Mouse (Mus musculus) testis, adult 2 months (tissue): ENCODE results near the gene Dpp6. TPM values are rescaled to one million over a fixed set of nuclear protein-coding genes. Genes with fewer than 3 reads are reported as not detected.

Experiments
- H3K27ac ChIP-seq: fragments of 200-500 bp; 2 replicates; pipeline ENCODE4 v1.5.1; 2012; ENCODE audit warnings: low read depth, low read length; ENCODE audit not compliant: control insufficient read depth, insufficient read depth
- H3K27me3 ChIP-seq: fragments of 200-500 bp; 2 replicates; pipeline ENCODE4 v1.6.1; 2012; ENCODE audit warnings: mild to moderate bottlenecking, low read length, moderate library complexity; ENCODE audit not compliant: control insufficient read depth, insufficient read depth
- H3K36me3 ChIP-seq: fragments of 200-500 bp; 2 replicates; pipeline ENCODE4 v1.6.1; 2012; ENCODE audit warnings: mild to moderate bottlenecking, low read length; ENCODE audit not compliant: control insufficient read depth, insufficient read depth
- H3K4me1 ChIP-seq: fragments of 200-500 bp; 2 replicates; pipeline ENCODE4 v1.6.1; 2012; ENCODE audit warnings: low read length; ENCODE audit not compliant: control insufficient read depth, insufficient read depth
- H3K4me3 ChIP-seq: fragments of 200-500 bp; 2 replicates; pipeline ENCODE4 v1.5.1; 2012; ENCODE audit warnings: low read depth, mild to moderate bottlenecking, low read length, moderate library complexity, mixed read lengths; ENCODE audit not compliant: control insufficient read depth
- CTCF ChIP-seq: fragments of 200-500 bp; IDR thresholded peaks from 2 replicates; pipeline ENCODE4 v1.5.1; 2012; ENCODE audit warnings: low read depth, mild to moderate bottlenecking, inconsistent platforms, low read length, moderate library complexity; ENCODE audit not compliant: control insufficient read depth, insufficient read depth, insufficient replicate concordance
- POLR2A ChIP-seq: fragments of 200-500 bp; IDR thresholded peaks from 2 replicates; pipeline ENCODE4 v1.6.1; 2012; ENCODE audit warnings: low read depth, mild to moderate bottlenecking, inconsistent platforms, low read length, moderate library complexity; ENCODE audit not compliant: control insufficient read depth
- polyA plus RNA-seq: library from polyadenylated mRNA; depleted of rRNA; stranded (reverse); fragments of >200 nt; gene quantifications from 2 replicates; pipeline ENCODE4 v1.2.3, GENCODE M21; 2012

Gene Dpp6
- polyA plus RNA-seq, 1 experiment, result 8.3 TPM

DNA sequence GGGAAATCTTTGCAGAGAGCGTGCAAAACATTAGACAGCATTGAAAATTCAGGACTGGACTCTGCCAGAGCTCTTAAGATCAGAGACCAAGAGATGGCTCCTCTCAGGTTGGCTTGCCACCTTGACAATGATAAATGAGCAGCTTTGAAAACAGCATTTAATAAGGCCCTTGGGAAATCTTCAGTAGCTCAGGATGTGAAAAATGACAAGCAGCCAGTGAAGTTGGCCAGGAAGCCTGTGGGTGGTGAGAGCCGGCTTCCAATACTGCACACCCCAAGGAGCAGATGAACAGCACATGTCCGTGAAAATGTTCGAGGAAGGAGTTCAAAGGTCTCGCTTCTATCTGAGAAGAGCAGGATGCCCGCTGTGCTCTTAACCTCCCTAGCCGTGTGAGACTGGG lies 748.7 kb downstream of the Dpp6 start:
- Histone ChIP-seq H3K27ac (no peak overlapping the region), H3K4me3 (no peak overlapping the region), H3K36me3 (no peaks in the 10 kb centered on the region), H3K27me3 (no peaks in the 10 kb centered on the region), H3K4me1 (peaks cover 5% of the 10 kb centered on the region)
- TF ChIP-seq CTCF, result no peak
- TF ChIP-seq POLR2A, result no peak

DNA sequence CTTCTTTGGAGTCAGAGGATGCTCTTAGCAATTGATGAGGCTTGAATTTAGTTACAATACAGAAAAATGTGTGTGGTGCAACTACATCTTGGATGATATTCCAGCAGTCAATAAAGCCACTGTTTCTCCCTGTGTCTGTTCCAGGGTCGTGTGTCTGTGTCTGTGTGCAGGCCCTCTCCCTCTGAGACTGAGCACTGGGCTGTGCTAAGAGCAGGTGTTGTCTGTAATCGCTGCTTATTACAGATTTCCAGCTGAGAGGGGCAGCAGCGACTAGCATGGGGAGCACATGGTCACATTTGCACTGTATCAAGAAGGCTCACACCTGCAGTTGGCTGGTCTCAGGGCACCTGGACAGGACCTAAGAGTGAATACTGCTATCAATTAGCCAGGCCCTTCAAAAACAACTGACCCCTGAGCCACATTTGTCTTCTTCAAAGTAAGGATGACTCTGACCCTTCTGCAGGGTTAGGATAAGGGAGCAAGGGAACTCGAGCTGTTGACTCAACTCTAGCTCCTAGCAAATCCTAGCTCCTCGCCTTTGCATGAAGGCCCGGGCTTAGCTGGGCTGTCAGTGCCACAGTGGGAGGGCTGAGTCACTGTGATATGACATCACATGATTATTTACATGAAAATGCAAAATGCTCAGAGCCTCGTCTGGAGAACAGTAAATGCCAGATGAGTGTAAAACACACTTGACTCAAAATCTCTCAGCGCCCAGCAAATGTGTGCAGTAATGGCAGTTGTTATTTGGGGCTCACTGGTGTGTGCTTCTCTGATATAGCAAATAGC lies 771.2 kb downstream of the Dpp6 start:
- TF ChIP-seq CTCF (no peak), POLR2A (no peak)
- Histone ChIP-seq H3K27ac (no peak overlapping the region), H3K4me1 (no peaks in the 10 kb centered on the region), H3K27me3 (no peaks in the 10 kb centered on the region), H3K4me3 (no peak overlapping the region), H3K36me3 (no peaks in the 10 kb centered on the region)

DNA sequence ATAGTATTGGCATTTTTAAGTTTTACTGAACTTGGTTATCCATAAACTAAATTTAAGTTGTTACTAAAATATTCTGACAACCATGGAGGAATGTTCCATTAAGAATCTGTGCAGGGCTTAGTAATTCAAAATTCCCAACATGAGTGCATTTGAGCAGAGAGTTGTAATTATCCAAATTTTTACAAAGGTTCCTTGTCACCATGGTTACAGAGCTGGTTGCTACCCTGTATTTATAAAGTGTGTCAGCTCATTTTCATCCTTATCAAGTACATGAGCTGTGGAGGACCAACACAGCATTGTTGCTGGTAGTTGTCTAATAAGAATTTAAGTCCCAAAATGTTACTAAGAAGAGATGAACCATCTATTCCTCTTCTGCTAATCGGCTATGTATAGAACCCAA lies 787.1 kb downstream of the Dpp6 start:
- H3K4me1 ChIP-seq, result no peaks in the 10 kb centered on the region
- TF ChIP-seq CTCF (no peak), POLR2A (no peak)
- H3K4me3 ChIP-seq, result no peak overlapping the region
- H3K27ac ChIP-seq, result no peak overlapping the region
- no peaks in the 10 kb centered on the region for H3K36me3 ChIP-seq
- no peaks in the 10 kb centered on the region for H3K27me3 ChIP-seq

DNA sequence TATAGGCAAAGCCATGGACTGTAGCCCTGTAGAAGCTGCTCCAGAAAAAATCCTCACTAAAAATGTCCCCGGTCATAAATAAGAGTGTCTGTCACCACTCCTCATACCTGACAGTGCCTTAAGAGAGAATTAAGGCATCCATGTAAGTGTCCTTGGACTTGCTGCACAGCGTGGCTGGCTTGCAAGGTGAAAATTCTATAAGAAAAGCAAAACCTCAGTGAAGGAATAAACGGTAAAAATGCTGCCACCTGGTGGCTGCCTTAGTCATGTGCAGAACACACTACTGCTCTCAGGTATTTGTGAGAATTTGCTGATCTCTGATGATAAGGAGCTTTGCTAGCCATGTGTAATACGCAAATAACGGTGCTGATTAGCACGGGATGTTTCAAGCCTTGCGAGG lies 798.8 kb downstream of the Dpp6 start:
- Histone ChIP-seq H3K4me3 (no peak overlapping the region), H3K36me3 (no peaks in the 10 kb centered on the region), H3K27me3 (no peaks in the 10 kb centered on the region), H3K4me1 (no peaks in the 10 kb centered on the region), H3K27ac (no peak overlapping the region)
- no peak for TF ChIP-seq POLR2A
- TF ChIP-seq CTCF, result no peak

DNA sequence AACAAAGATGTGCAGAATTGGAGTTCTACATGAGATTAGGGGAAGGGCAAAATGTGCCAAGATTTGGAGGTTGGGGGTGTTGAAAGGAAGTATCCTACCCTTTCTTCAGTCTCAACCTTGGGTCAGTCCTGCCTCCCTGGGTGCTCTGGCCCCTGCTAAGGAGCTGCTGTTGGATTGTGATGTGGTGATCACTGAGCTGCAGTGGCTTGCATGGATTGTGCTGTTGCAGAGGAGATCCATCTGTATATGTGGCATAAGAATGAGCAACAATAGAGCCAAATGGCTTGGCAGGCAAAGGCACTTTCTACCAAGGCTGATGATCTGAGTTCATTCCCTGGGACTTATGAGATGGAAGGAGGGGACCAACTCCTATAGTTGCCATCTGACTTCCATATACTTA lies 804.8 kb downstream of the Dpp6 start:
- no peaks in the 10 kb centered on the region for H3K36me3 ChIP-seq
- H3K4me1 ChIP-seq, result peaks cover 2% of the 10 kb centered on the region; the same call in 1 of the 2 replicates
- H3K27me3 ChIP-seq, result no peaks in the 10 kb centered on the region
- no peak overlapping the region for H3K27ac ChIP-seq
- TF ChIP-seq POLR2A (no peak), CTCF (no peak)
- no peak overlapping the region for H3K4me3 ChIP-seq

DNA sequence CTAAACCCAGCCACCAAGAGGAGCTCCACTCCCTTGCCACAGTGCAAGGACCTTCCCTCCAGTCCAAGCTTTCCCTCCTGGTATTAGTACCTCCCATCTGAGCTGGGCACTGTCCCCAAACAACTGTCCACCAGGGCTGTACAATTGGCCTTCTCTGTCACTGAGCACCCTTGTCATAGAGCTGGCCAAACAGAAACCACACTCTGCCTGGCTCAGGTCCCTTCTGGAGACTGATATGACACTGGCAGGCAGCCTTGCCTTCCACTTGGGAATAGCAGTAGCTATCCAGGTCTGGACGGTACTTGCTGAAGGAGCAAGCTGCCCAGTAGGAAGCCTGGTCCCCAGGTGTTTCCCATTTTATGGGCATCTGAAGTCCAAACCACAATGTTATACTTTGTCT lies 806.9 kb downstream of the Dpp6 start:
- TF ChIP-seq POLR2A (no peak), CTCF (no peak)
- no peak overlapping the region for H3K4me3 ChIP-seq
- no peaks in the 10 kb centered on the region for H3K36me3 ChIP-seq
- no peak overlapping the region for H3K27ac ChIP-seq
- no peaks in the 10 kb centered on the region for H3K27me3 ChIP-seq
- H3K4me1 ChIP-seq, result peaks cover 2% of the 10 kb centered on the region; the same call in 1 of the 2 replicates

DNA sequence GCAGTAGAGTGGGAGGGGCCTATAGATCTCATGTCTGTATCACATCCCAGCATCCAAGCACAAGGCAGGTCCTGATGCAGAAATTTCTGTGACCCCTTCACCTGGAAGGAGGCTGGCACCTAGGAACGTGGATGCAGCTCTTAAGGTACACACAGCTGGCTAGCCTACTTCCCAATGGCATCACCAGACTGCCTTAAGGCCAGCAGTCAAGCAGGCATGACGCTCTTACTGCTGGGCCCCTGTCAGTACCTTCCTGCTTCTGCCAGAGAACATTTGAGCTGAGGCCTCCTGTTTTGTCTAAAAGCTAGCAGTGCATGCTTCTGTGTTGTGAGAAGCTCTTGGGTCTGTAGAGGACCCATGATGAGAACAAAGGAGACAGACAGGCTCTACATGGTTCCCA lies 815.1 kb downstream of the Dpp6 start:
- Histone ChIP-seq H3K36me3 (no peaks in the 10 kb centered on the region), H3K27me3 (no peaks in the 10 kb centered on the region)

DNA sequence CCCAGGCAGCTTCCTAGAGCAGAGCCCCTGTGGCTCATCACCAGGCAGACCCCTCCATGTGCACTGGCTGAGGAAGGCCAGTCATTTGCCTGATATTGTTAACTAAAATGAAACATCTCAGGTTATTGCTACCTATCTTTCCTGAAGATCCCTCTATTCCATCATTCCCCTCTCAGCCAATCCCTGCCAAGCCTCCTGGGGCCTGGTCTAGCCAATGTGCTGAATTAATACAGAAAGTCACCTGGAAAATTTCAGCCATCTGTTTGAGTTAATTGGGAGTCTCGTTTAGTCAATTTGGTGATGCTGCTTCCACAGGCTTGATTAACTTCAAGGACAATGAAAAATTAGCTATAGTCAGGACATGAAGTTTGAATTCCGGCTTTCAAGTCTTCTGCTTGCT lies 818.9 kb downstream of the Dpp6 start:
- no peak overlapping the region for H3K27ac ChIP-seq
- no peak overlapping the region for H3K4me3 ChIP-seq
- no peaks in the 10 kb centered on the region for H3K36me3 ChIP-seq
- no peaks in the 10 kb centered on the region for H3K27me3 ChIP-seq
- no peak for TF ChIP-seq POLR2A
- H3K4me1 ChIP-seq, result no peaks in the 10 kb centered on the region

More for the DNA sequence above, 815.1 kb downstream of the Dpp6 start:
- H3K4me3 ChIP-seq, result no peak overlapping the region
- TF ChIP-seq POLR2A (no peak), CTCF (no peak)
- H3K27ac ChIP-seq, result no peak overlapping the region
- H3K4me1 ChIP-seq, result no peaks in the 10 kb centered on the region
